Mouse (Mus musculus): Measurements from ENCODE around the gene Anapc15-ps.

DNA sequence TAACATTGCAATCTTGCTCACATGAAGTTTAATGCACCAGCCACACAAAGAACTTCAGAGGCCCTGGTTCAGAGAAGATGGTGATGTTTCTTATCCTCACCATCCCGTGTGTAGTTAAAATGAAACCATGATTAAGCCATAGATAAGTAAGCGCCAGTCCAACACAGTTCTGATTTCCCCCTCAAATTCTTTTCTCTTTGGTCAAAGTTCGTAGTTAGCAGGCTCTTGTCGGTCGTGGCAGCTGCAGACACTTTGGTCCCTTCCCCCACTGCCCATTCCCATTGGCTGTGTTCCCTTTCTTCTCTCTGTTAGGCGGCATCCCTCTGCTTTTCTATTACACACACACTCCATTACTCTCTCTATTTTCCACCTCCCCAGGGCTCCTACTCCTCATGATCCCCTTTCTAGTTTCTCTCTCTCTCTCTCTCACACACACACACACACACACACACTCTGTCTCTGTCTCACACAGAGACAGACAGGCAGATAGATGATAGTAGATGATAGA lies 14.4 kb downstream of the Anapc15-ps start:
- TF ChIP-seq MAX (IDR thresholded peaks at IDR 0.05; ENCODE audit: low read depth) (no peak), POLR2A (IDR thresholded peaks at IDR 0.05; ENCODE audit: insufficient read length, low read depth) (no peak), TCF12 (IDR thresholded peaks at IDR 0.05; ENCODE audit: insufficient read depth, poor library complexity, severe bottlenecking) (no peak), CEBPB (IDR thresholded peaks at IDR 0.05; ENCODE audit: insufficient read depth, poor library complexity, severe bottlenecking) (no peak), POLR2AphosphoS2 (IDR thresholded peaks at IDR 0.05; ENCODE audit: insufficient read length, low read depth) (no peak), E2F4 (IDR thresholded peaks at IDR 0.05; ENCODE audit: insufficient read depth) (no peak)

Data from myocyte (in vitro differentiated cells).